Mouse (Mus musculus) MEL (cell line): ENCODE measurements around the gene Nos3. TPM values are rescaled to one million over a fixed set of nuclear protein-coding genes. Genes with fewer than 3 reads are reported as not detected.
A peak's percentile ranks its signal among the peaks of the same experiment; 100 is the strongest.

ENCODE experiments used
- DNase-seq: peaks from one replicate; pipeline ENCODE4 v3.0.0; 2011; ENCODE audit warnings: low read depth, low spot score
- H3K27ac ChIP-seq: 2 replicates; pipeline ENCODE4 v1.5.1; 2012; ENCODE audit warnings: low read depth, mild to moderate bottlenecking, control low read depth, low read length, moderate library complexity; ENCODE audit not compliant: control insufficient read depth
- H3K27me3 ChIP-seq, 2 experiments: fragments of 150-350 bp in 1 of 2; sonication (generic) in 1 of 2; 2 replicates each; pipeline ENCODE4 v1.6.1; 2012; ENCODE audit warnings: low read length in 2 of 2, mild to moderate bottlenecking in 2 of 2, improper control_type of control experiment in 1 of 2, moderate library complexity in 1 of 2; ENCODE audit not compliant: insufficient read depth in 2 of 2, control insufficient read depth in 1 of 2
- H3K36me3 ChIP-seq, 2 experiments: 2 replicates each; pipeline ENCODE4 v1.6.1; 2012 to 2014; ENCODE audit warnings: low read length in 2 of 2, improper control_type of control experiment in 1 of 2, inconsistent platforms in 1 of 2, mild to moderate bottlenecking in 1 of 2; ENCODE audit not compliant: insufficient read depth in 2 of 2, control insufficient read depth in 1 of 2
- H3K4me1 ChIP-seq, 2 experiments: fragments of 150-350 bp in 1 of 2; sonication (generic) in 1 of 2; 2 replicates each; pipeline ENCODE4 v1.6.1; 2012; ENCODE audit warnings: low read length in 2 of 2, improper control_type of control experiment in 1 of 2, mild to moderate bottlenecking in 1 of 2; ENCODE audit not compliant: insufficient read depth in 2 of 2, control insufficient read depth in 1 of 2
- H3K4me3 ChIP-seq, 2 experiments: fragments of 150-350 bp in 1 of 2; sonication (generic) in 1 of 2; 2 replicates each; pipeline ENCODE4 v1.5.1; 2012; ENCODE audit warnings: low read depth in 2 of 2, low read length in 2 of 2, mild to moderate bottlenecking in 2 of 2, moderate library complexity in 2 of 2, control low read depth in 1 of 2, improper control_type of control experiment in 1 of 2; ENCODE audit not compliant: control insufficient read depth in 1 of 2, insufficient read depth in 1 of 2
- H3K79me2 ChIP-seq: 2 replicates; pipeline ENCODE4 v1.6.1; 2012; ENCODE audit warnings: mild to moderate bottlenecking, low read length, moderate library complexity; ENCODE audit not compliant: control insufficient read depth, poor library complexity, insufficient read depth
- H3K9ac ChIP-seq: 2 replicates; pipeline ENCODE4 v1.6.1; 2012; ENCODE audit warnings: low read depth, mild to moderate bottlenecking, control low read depth, low read length, moderate library complexity; ENCODE audit not compliant: control insufficient read depth, poor library complexity, severe bottlenecking
- H3K9me3 ChIP-seq: fragments of 150-350 bp; sonication (generic); replicated peaks from 2 replicates; pipeline ENCODE4 v1.6.1; 2012; ENCODE audit warnings: mild to moderate bottlenecking, low read length, improper control_type of control experiment, moderate library complexity; ENCODE audit not compliant: insufficient read depth
- BHLHE40 ChIP-seq: IDR thresholded peaks from 2 replicates; pipeline ENCODE4 v1.6.1; 2012; ENCODE audit warnings: low read depth, mild to moderate bottlenecking, inconsistent platforms, low read length, improper control_type of control experiment, borderline replicate concordance
- CHD2 ChIP-seq: IDR thresholded peaks from 2 replicates; pipeline ENCODE4 v1.6.1; 2011; ENCODE audit warnings: low read length, improper control_type of control experiment
- CTCF ChIP-seq, 3 experiments: IDR thresholded peaks in 2 of 3; conservative IDR thresholded peaks in 1 of 3; 2 replicates each; pipeline ENCODE4 v1.5.1; 2011 to 2012; ENCODE audit warnings: low read length in 3 of 3, low read depth in 2 of 3, mild to moderate bottlenecking in 2 of 3, improper control_type of control experiment in 1 of 3, inconsistent platforms in 1 of 3, mixed read lengths in 1 of 3, moderate library complexity in 1 of 3; ENCODE audit not compliant: control insufficient read depth in 1 of 3, insufficient read depth in 1 of 3, poor library complexity in 1 of 3, severe bottlenecking in 1 of 3
- E2F4 ChIP-seq: IDR thresholded peaks from 2 replicates; pipeline ENCODE4 v1.6.1; 2011; ENCODE audit warnings: low read depth, low read length, improper control_type of control experiment, borderline replicate concordance
- ELF1 ChIP-seq: IDR thresholded peaks from 2 replicates; pipeline ENCODE4 v1.6.1; 2014; ENCODE audit warnings: low read depth, mild to moderate bottlenecking, inconsistent platforms, low read length, improper control_type of control experiment, moderate library complexity
- EP300 ChIP-seq, 2 experiments: IDR thresholded peaks; 2 replicates each; pipeline ENCODE4 v1.6.1; 2011; ENCODE audit warnings: improper control_type of control experiment in 2 of 2, low read length in 2 of 2, low read depth in 1 of 2, mild to moderate bottlenecking in 1 of 2
- ETS1 ChIP-seq: IDR thresholded peaks from 2 replicates; pipeline ENCODE4 v1.6.1; 2012; ENCODE audit warnings: low read depth, mild to moderate bottlenecking, inconsistent platforms, low read length, improper control_type of control experiment, moderate library complexity
- GABPA ChIP-seq: IDR thresholded peaks from 2 replicates; pipeline ENCODE4 v1.6.1; 2012; ENCODE audit warnings: low read depth, mild to moderate bottlenecking, inconsistent platforms, low read length, improper control_type of control experiment, moderate library complexity
- GATA1 ChIP-seq: IDR thresholded peaks from 2 replicates; pipeline ENCODE4 v1.6.1; 2011; ENCODE audit warnings: low read depth, low read length, improper control_type of control experiment
- HCFC1 ChIP-seq: IDR thresholded peaks from 2 replicates; pipeline ENCODE4 v1.6.1; 2012; ENCODE audit warnings: low read depth, mild to moderate bottlenecking, inconsistent platforms, low read length, improper control_type of control experiment, moderate library complexity
- KAT2A ChIP-seq: conservative IDR thresholded peaks from 2 replicates; pipeline ENCODE4 v1.6.1; 2012; ENCODE audit warnings: low read depth, low read length, improper control_type of control experiment, inconsistent platforms
- MAFK ChIP-seq: IDR thresholded peaks from 2 replicates; pipeline ENCODE4 v1.6.1; 2011; ENCODE audit warnings: low read depth, mild to moderate bottlenecking, low read length, improper control_type of control experiment, borderline replicate concordance
- MAX ChIP-seq: IDR thresholded peaks from 2 replicates; pipeline ENCODE4 v1.6.1; 2011; ENCODE audit warnings: low read length, improper control_type of control experiment
- MAZ ChIP-seq: IDR thresholded peaks from 2 replicates; pipeline ENCODE4 v1.6.1; 2012; ENCODE audit warnings: low read depth, mild to moderate bottlenecking, inconsistent platforms, low read length, improper control_type of control experiment
- MXI1 ChIP-seq: IDR thresholded peaks from 2 replicates; pipeline ENCODE4 v1.6.1; 2011; ENCODE audit warnings: mild to moderate bottlenecking, low read depth, low read length, improper control_type of control experiment
- MYB ChIP-seq: IDR thresholded peaks from 2 replicates; pipeline ENCODE4 v1.6.1; 2011; ENCODE audit warnings: mild to moderate bottlenecking, low read depth, low read length, improper control_type of control experiment
- MYC ChIP-seq: IDR thresholded peaks from 2 replicates; pipeline ENCODE4 v1.6.1; 2011; ENCODE audit warnings: low read depth, mild to moderate bottlenecking, low read length, improper control_type of control experiment, moderate library complexity
- NELFE ChIP-seq: IDR thresholded peaks from 2 replicates; pipeline ENCODE4 v1.6.1; 2011; ENCODE audit warnings: low read depth, low read length, improper control_type of control experiment
- POLR2A ChIP-seq, 2 experiments: IDR thresholded peaks; 2 replicates each; pipeline ENCODE4 v1.6.1; 2011 to 2012; ENCODE audit warnings: low read length in 2 of 2, mild to moderate bottlenecking in 2 of 2, control low read depth in 1 of 2, improper control_type of control experiment in 1 of 2, low read depth in 1 of 2, moderate library complexity in 1 of 2; ENCODE audit not compliant: control insufficient read depth in 1 of 2, insufficient read depth in 1 of 2, poor library complexity in 1 of 2
- POLR2AphosphoS2 ChIP-seq: IDR thresholded peaks from 2 replicates; pipeline ENCODE4 v1.6.1; 2011; ENCODE audit warnings: low read length, improper control_type of control experiment
- POLR2AphosphoS5 ChIP-seq: IDR thresholded peaks from 2 replicates; pipeline ENCODE4 v1.6.1; 2012; ENCODE audit warnings: low read depth, borderline replicate concordance, mild to moderate bottlenecking, inconsistent platforms, low read length, moderate library complexity, mixed read lengths
- RAD21 ChIP-seq: IDR thresholded peaks from 2 replicates; pipeline ENCODE4 v1.6.1; 2011; ENCODE audit warnings: mild to moderate bottlenecking, low read depth, low read length, improper control_type of control experiment
- RCOR1 ChIP-seq: IDR thresholded peaks from 2 replicates; pipeline ENCODE4 v1.6.1; 2012; ENCODE audit warnings: low read depth, mild to moderate bottlenecking, inconsistent platforms, low read length, improper control_type of control experiment
- SIN3A ChIP-seq: IDR thresholded peaks from 2 replicates; pipeline ENCODE4 v1.6.1; 2012; ENCODE audit warnings: low read length, improper control_type of control experiment, inconsistent platforms
- SMC3 ChIP-seq: IDR thresholded peaks from 2 replicates; pipeline ENCODE4 v1.6.1; 2011; ENCODE audit warnings: low read depth, low read length, improper control_type of control experiment
- TAL1 ChIP-seq: IDR thresholded peaks from 2 replicates; pipeline ENCODE4 v1.6.1; 2012; ENCODE audit warnings: mild to moderate bottlenecking, inconsistent platforms, low read length, moderate library complexity, mixed read lengths
- TBP ChIP-seq: IDR thresholded peaks from 2 replicates; pipeline ENCODE4 v1.8.0; 2011; ENCODE audit warnings: low read depth, low read length, improper control_type of control experiment
- TCF12 ChIP-seq: IDR thresholded peaks from 2 replicates; pipeline ENCODE4 v1.6.1; 2014; ENCODE audit warnings: low read depth, mild to moderate bottlenecking, inconsistent platforms, low read length, improper control_type of control experiment, moderate library complexity
- USF2 ChIP-seq, 2 experiments: IDR thresholded peaks; 2 replicates each; pipeline ENCODE4 v1.6.1; 2011 to 2012; ENCODE audit warnings: improper control_type of control experiment in 2 of 2, low read length in 2 of 2, borderline replicate concordance in 1 of 2, inconsistent platforms in 1 of 2, low read depth in 1 of 2, mild to moderate bottlenecking in 1 of 2; ENCODE audit not compliant: insufficient read depth in 1 of 2
- ZC3H11A ChIP-seq: IDR thresholded peaks from 2 replicates; pipeline ENCODE4 v1.6.1; 2012; ENCODE audit warnings: low read depth, mild to moderate bottlenecking, inconsistent platforms, low read length, improper control_type of control experiment
- ZMIZ1 ChIP-seq: IDR thresholded peaks from 2 replicates; pipeline ENCODE4 v1.6.1; 2012; ENCODE audit warnings: low read depth, mild to moderate bottlenecking, inconsistent platforms, low read length, improper control_type of control experiment, moderate library complexity
- polyA plus RNA-seq, 2 experiments: library from polyadenylated mRNA; stranded (reverse) in 1 of 2; unstranded in 1 of 2; fragments of >175 nt in 1 of 2; fragments of >200 nt in 1 of 2; gene quantifications; 2 replicates each; pipeline versions ENCODE4 v1.2.1 to v1.2.4; 2012; ENCODE audit warnings: low replicate concordance in 2 of 2, low read depth in 1 of 2; ENCODE audit not compliant: insufficient read length in 2 of 2, insufficient read depth in 1 of 2, missing spikeins in 1 of 2
- total RNA-seq: library from RNA; depleted of rRNA; stranded (reverse); fragments of 300-350 nt; gene quantifications from 2 replicates; pipeline ENCODE4 v1.2.3, GENCODE M21; 2012

The Nos3 gene
- total and polyA plus RNA-seq, 3 experiments = 3.9 to 6.2 TPM; not detected in 1

GRCm38 (mm10) chr5:24343977-24344436, 20.6 kb upstream of the Nos3 start:
- Histone ChIP-seq H3K79me2 (no peaks in the 10 kb centered on the region; the same call in 1 of the 2 replicates), H3K4me1 (peaks cover 36 to 56% of the 10 kb centered on the region in 2 experiments), H3K36me3 (peaks cover 0 to 36% of the 10 kb centered on the region in 2 experiments; a peak in 2 of 4 replicates), H3K4me3 (peak overlapping the region; percentile 50 to 58), H3K9ac (peak overlapping the region; percentile 73), H3K9me3 (no peaks in the 10 kb centered on the region), H3K27ac (peak overlapping the region; percentile 97), H3K27me3 (no peaks in the 10 kb centered on the region)
- peak; percentile 97 for DNase-seq
- TF ChIP-seq RCOR1 (peak; percentile 64), SIN3A (peak; percentile 98), TCF12 (peak; percentile 92), EP300 (IDR thresholded peaks at IDR 0.05; ENCODE audit: low read depth in 1 of 2, low read length in 2 of 2) (peak; percentile 90 to 97), KAT2A (no peak), CHD2 (peak; percentile 83), SMC3 (no peak), GABPA (no peak), MYB (peak; percentile 86), TAL1 (peak; percentile 78), MXI1 (peak; percentile 78), POLR2AphosphoS2 (0 out of 2 replicates have a peak, but pooled peaks have one; percentile 46), RAD21 (no peak), ZC3H11A (no peak), NELFE (no peak), GATA1 (peak; percentile 89), CTCF (IDR thresholded peaks at IDR 0.05 in 2 of 3, conservative IDR thresholded peaks at IDR 0.05 in 1 of 3; ENCODE audit: control insufficient read depth in 1 of 3, insufficient read depth in 1 of 3, low read depth in 2 of 3, low read length in 3 of 3, poor library complexity in 1 of 3, severe bottlenecking in 1 of 3) (no peak), ETS1 (peak; percentile 97), BHLHE40 (no peak)

GRCm38 (mm10) chr5:24344477-24345051, 20.0 kb upstream of the Nos3 start:
- peak overlapping the region; percentile 97 for H3K27ac ChIP-seq
- no peaks in the 10 kb centered on the region for H3K9me3 ChIP-seq
- DNase-seq = peak; percentile 92
- peak; percentile 51; the same call in 1 of the 2 replicates for TF ChIP-seq MXI1
- peak; percentile 85; the same call in 1 of the 2 replicates for TF ChIP-seq SIN3A
- 0 out of 2 replicates have a peak, but pooled peaks have one; percentile 17 for TF ChIP-seq MAFK
- TF ChIP-seq BHLHE40 = peak; percentile 53; the same call in 1 of the 2 replicates
- peak; percentile 67; the same call in 1 of the 2 replicates for TF ChIP-seq MYC
- TF ChIP-seq MAX = peak; percentile 59; the same call in 1 of the 2 replicates
- TF ChIP-seq ZMIZ1 = peak; percentile 94
- peak; percentile 68 for TF ChIP-seq HCFC1
- peak; percentile 21 to 88; a peak in 3 of 4 replicates for TF ChIP-seq POLR2A (IDR thresholded peaks at IDR 0.05; ENCODE audit: control insufficient read depth in 1 of 2, insufficient read depth in 1 of 2, low read depth in 1 of 2, low read length in 2 of 2, poor library complexity in 1 of 2)
- no peak for TF ChIP-seq USF2 (IDR thresholded peaks at IDR 0.05; ENCODE audit: borderline replicate concordance in 1 of 2, insufficient read depth in 1 of 2, low read depth in 1 of 2, low read length in 2 of 2)
- TF ChIP-seq MAZ = peak; percentile 81; the same call in 1 of the 2 replicates
- peak; percentile 82; the same call in 1 of the 2 replicates for TF ChIP-seq TBP
- peak; percentile 93 for TF ChIP-seq ELF1
- TF ChIP-seq POLR2AphosphoS2 = no peak; the same call in 1 of the 2 replicates
- no peak for TF ChIP-seq POLR2AphosphoS5
- no peak for TF ChIP-seq E2F4
- peak; percentile 4; the same call in 1 of the 2 replicates for TF ChIP-seq RCOR1
- TF ChIP-seq NELFE = peak; percentile 79

More at GRCm38 (mm10) chr5:24344477-24345051, 20.0 kb upstream of the Nos3 start:
- Histone ChIP-seq H3K4me1 (peaks cover 38 to 58% of the 10 kb centered on the region in 2 experiments), H3K9ac (peak overlapping the region; percentile 73), H3K4me3 (peak overlapping the region; percentile 50 to 58), H3K36me3 (peaks cover 0 to 39% of the 10 kb centered on the region in 2 experiments; a peak in 2 of 4 replicates), H3K27me3 (no peaks in the 10 kb centered on the region), H3K79me2 (no peaks in the 10 kb centered on the region; the same call in 1 of the 2 replicates)
